Mouse (Mus musculus) CD4-positive, CD25-positive, alpha-beta regulatory T cell (primary cell): ENCODE data around the gene Fut9. TPM values are rescaled to one million over a fixed set of nuclear protein-coding genes. Genes with fewer than 3 reads are reported as not detected.

Experiments
- polyA plus RNA-seq: library from polyadenylated mRNA; unstranded; fragments of 100-300 nt; shearing (Covaris generic); gene quantifications from one replicate; pipeline ENCODE4 v1.2.1, GENCODE M21; 2017

Gene Fut9
- polyA plus RNA-seq = not detected

GRCm38 (mm10) chr4:25799476-25800283, at the start of gene Fut9:
Gene Fut9 (minus strand): TSS chr4:25800244.

